Mouse (Mus musculus): ENCODE measurements at regions not wholly inside any gene's neighbourhood (a gene's known extent, or its start where the extent isn't known, plus 50 kb on each side); places are given as distances from the start of the nearest gene placed in this dataset.

DNA sequence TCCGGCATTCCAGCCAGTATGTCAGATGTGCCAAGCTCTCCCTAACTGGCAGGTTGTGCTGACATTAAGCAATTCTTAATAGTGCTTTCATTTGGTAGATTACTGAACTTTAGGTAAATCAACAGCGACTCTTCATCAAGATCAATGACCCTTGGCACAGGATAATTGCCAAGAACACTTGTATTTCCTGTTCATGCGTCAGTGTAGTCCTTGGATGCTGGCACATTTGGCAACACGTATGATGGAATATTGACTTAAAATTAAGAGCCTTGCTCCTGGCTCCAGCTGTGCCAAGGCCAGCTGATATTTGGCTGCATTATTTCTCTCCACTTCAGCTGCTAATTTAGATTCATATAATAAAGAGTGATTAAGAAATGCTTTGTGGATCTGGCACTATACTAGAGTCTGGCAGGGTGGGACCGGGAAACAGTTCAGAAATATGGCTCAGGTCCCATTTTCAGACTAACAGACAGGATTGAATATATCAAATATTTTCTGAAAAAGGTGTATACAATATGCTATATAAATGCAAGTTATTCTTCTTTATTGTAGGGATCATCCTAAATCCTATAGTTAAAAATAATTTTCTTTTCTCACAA lies 365.5 kb downstream of the Mllt3 start:
- H3K9ac ChIP-seq (ENCODE audit: insufficient read depth, low read depth, low read length, poor library complexity, severe bottlenecking): no peak overlapping the region
- DNase-seq (ENCODE audit: low read depth, low spot score): no peak
- H3K9me3 ChIP-seq (ENCODE audit: control insufficient read depth, insufficient read depth, low read depth, low read length): no peaks in the 10 kb centered on the region
- no peak overlapping the region for H3K27ac ChIP-seq (ENCODE audit: insufficient read depth, low read depth, low read length, poor library complexity, severe bottlenecking)
- H3K4me3 ChIP-seq (ENCODE audit: insufficient read depth in 1 of 2, low read depth in 1 of 2, low read length in 2 of 2, poor library complexity in 1 of 2, severe bottlenecking in 1 of 2): no peak overlapping the region
- in situ Hi-C loops (cut with MboI; ENCODE audit: low sequenced_read_pairs in 2 of 2, unreplicated experiment in 2 of 2): no loop called here
- TF ChIP-seq HCFC1 (IDR thresholded peaks at IDR 0.05; ENCODE audit: borderline replicate concordance, insufficient read depth, low read length): no peak
- no peak for TF ChIP-seq MAFK (IDR thresholded peaks at IDR 0.05; ENCODE audit: insufficient read depth, low read depth, low read length)
- TF ChIP-seq ZC3H11A (IDR thresholded peaks at IDR 0.05; ENCODE audit: borderline replicate concordance, low read depth, low read length): no peak
- TF ChIP-seq CHD2 (IDR thresholded peaks at IDR 0.05; ENCODE audit: low read depth, low read length): no peak
- TF ChIP-seq ZNF384 (IDR thresholded peaks at IDR 0.05; ENCODE audit: low read depth, low read length): no peak
- peaks cover 0 to 4% of the 10 kb centered on the region in 2 experiments; a peak in 2 of 4 replicates for H3K4me1 ChIP-seq (ENCODE audit: control insufficient read depth in 2 of 2, insufficient read depth in 2 of 2, low read length in 2 of 2, poor library complexity in 1 of 2)
- no peaks in the 10 kb centered on the region for H3K36me3 ChIP-seq (ENCODE audit: control insufficient read depth, insufficient read depth, low read length, poor library complexity, severe bottlenecking)

DNA sequence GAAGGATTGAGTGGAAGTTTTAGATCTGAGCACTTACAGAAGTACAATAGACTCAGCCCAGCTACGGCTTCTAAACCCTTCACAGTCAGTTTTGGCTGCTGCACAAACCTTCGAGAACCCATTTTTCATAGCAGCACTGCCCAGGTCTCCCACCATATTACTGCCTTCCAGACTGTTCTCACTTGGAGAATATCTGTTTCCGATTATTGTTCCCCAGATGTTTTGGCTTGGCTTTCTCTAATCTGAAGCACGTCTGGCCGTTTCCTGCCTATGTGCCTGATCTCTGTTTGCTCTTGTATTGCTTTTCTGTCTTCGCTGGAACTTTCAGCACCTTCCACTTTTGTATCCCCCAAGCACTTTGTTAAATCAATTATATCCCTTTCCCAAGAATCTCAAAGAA lies 368.0 kb downstream of the Mllt3 start:
- H3K9ac ChIP-seq (ENCODE audit: insufficient read depth, low read depth, low read length, poor library complexity, severe bottlenecking): no peak overlapping the region
- peaks cover 0 to 4% of the 10 kb centered on the region in 2 experiments; a peak in 2 of 4 replicates for H3K4me1 ChIP-seq (ENCODE audit: control insufficient read depth in 2 of 2, insufficient read depth in 2 of 2, low read length in 2 of 2, poor library complexity in 1 of 2)
- no peak overlapping the region for H3K4me3 ChIP-seq (ENCODE audit: insufficient read depth in 1 of 2, low read depth in 1 of 2, low read length in 2 of 2, poor library complexity in 1 of 2, severe bottlenecking in 1 of 2)
- H3K36me3 ChIP-seq (ENCODE audit: control insufficient read depth, insufficient read depth, low read length, poor library complexity, severe bottlenecking): no peaks in the 10 kb centered on the region
- H3K27ac ChIP-seq (ENCODE audit: insufficient read depth, low read depth, low read length, poor library complexity, severe bottlenecking): no peak overlapping the region
- no peak for TF ChIP-seq ZC3H11A (IDR thresholded peaks at IDR 0.05; ENCODE audit: borderline replicate concordance, low read depth, low read length)
- no peak for TF ChIP-seq ZNF384 (IDR thresholded peaks at IDR 0.05; ENCODE audit: low read depth, low read length)
- no peak for TF ChIP-seq HCFC1 (IDR thresholded peaks at IDR 0.05; ENCODE audit: borderline replicate concordance, insufficient read depth, low read length)
- no peak for TF ChIP-seq MAFK (IDR thresholded peaks at IDR 0.05; ENCODE audit: insufficient read depth, low read depth, low read length)
- no peak for TF ChIP-seq CHD2 (IDR thresholded peaks at IDR 0.05; ENCODE audit: low read depth, low read length)
- no peaks in the 10 kb centered on the region for H3K9me3 ChIP-seq (ENCODE audit: control insufficient read depth, insufficient read depth, low read depth, low read length)
- no peak for DNase-seq (ENCODE audit: low read depth, low spot score)
- in situ Hi-C loops (cut with MboI; ENCODE audit: low sequenced_read_pairs in 2 of 2, unreplicated experiment in 2 of 2): no loop called here

DNA sequence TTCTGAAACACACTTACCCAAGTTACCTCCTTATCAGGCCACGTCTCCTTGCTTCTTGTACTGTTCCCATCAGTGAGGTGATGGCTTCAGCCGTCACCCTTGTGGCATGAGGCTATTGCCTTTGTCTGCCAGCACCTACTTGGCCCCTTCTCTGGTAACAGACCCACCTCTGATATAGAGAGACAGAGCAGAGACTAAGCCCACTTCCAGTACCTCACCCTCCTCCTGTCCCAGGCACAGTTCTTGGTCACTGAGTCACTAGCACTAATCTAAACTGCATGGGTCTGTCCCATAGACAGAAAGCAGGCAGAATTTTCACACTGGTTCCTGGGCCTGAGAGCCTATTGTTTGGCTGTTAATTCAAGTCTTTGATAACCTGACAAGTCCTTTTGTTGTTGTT lies 370.3 kb downstream of the Mllt3 start:
- Histone ChIP-seq H3K36me3 (ENCODE audit: control insufficient read depth, insufficient read depth, low read length, poor library complexity, severe bottlenecking) (no peaks in the 10 kb centered on the region), H3K9me3 (ENCODE audit: control insufficient read depth, insufficient read depth, low read depth, low read length) (no peaks in the 10 kb centered on the region), H3K9ac (ENCODE audit: insufficient read depth, low read depth, low read length, poor library complexity, severe bottlenecking) (no peak overlapping the region), H3K27ac (ENCODE audit: insufficient read depth, low read depth, low read length, poor library complexity, severe bottlenecking) (no peak overlapping the region), H3K4me3 (ENCODE audit: insufficient read depth in 1 of 2, low read depth in 1 of 2, low read length in 2 of 2, poor library complexity in 1 of 2, severe bottlenecking in 1 of 2) (no peak overlapping the region), H3K4me1 (ENCODE audit: control insufficient read depth in 2 of 2, insufficient read depth in 2 of 2, low read length in 2 of 2, poor library complexity in 1 of 2) (peaks cover 0 to 2% of the 10 kb centered on the region in 2 experiments; a peak in 2 of 4 replicates)
- TF ChIP-seq HCFC1 (IDR thresholded peaks at IDR 0.05; ENCODE audit: borderline replicate concordance, insufficient read depth, low read length) (no peak), ZNF384 (IDR thresholded peaks at IDR 0.05; ENCODE audit: low read depth, low read length) (no peak), ZC3H11A (IDR thresholded peaks at IDR 0.05; ENCODE audit: borderline replicate concordance, low read depth, low read length) (no peak), CHD2 (IDR thresholded peaks at IDR 0.05; ENCODE audit: low read depth, low read length) (no peak), MAFK (IDR thresholded peaks at IDR 0.05; ENCODE audit: insufficient read depth, low read depth, low read length) (no peak)
- no peak for DNase-seq (ENCODE audit: low read depth, low spot score)
- in situ Hi-C loops (cut with MboI; ENCODE audit: low sequenced_read_pairs in 2 of 2, unreplicated experiment in 2 of 2): no loop called here

DNA sequence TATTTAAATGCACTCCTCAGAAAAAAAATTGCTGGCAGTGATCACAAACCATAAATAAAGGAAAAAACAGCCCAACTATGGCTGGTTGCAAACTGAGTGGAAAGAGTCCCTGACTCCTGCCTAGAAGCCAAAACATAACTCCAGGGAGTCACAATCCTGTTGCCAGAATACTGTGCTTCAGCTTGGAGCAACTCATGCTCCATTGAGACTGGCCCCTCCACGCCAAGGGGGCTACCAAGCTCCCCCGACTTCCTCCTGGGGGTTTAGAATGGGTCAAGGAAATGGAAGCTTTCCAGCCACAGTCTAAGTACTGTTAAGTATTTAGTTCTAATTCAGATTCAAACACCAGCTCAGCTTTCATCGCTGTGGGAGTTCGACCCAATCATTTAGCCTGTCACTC lies 374.8 kb downstream of the Mllt3 start:
- Histone ChIP-seq H3K27ac (ENCODE audit: insufficient read depth, low read depth, low read length, poor library complexity, severe bottlenecking) (no peak overlapping the region), H3K36me3 (ENCODE audit: control insufficient read depth, insufficient read depth, low read length, poor library complexity, severe bottlenecking) (no peaks in the 10 kb centered on the region), H3K9ac (ENCODE audit: insufficient read depth, low read depth, low read length, poor library complexity, severe bottlenecking) (no peak overlapping the region), H3K4me3 (ENCODE audit: insufficient read depth in 1 of 2, low read depth in 1 of 2, low read length in 2 of 2, poor library complexity in 1 of 2, severe bottlenecking in 1 of 2) (no peak overlapping the region), H3K9me3 (ENCODE audit: control insufficient read depth, insufficient read depth, low read depth, low read length) (no peaks in the 10 kb centered on the region), H3K4me1 (ENCODE audit: control insufficient read depth in 2 of 2, insufficient read depth in 2 of 2, low read length in 2 of 2, poor library complexity in 1 of 2) (peaks cover 0 to 5% of the 10 kb centered on the region in 2 experiments; a peak in 2 of 4 replicates)
- TF ChIP-seq CHD2 (IDR thresholded peaks at IDR 0.05; ENCODE audit: low read depth, low read length): no peak
- TF ChIP-seq HCFC1 (IDR thresholded peaks at IDR 0.05; ENCODE audit: borderline replicate concordance, insufficient read depth, low read length): no peak
- no peak for TF ChIP-seq ZNF384 (IDR thresholded peaks at IDR 0.05; ENCODE audit: low read depth, low read length)
- TF ChIP-seq MAFK (IDR thresholded peaks at IDR 0.05; ENCODE audit: insufficient read depth, low read depth, low read length): no peak
- TF ChIP-seq ZC3H11A (IDR thresholded peaks at IDR 0.05; ENCODE audit: borderline replicate concordance, low read depth, low read length): no peak
- in situ Hi-C loops (cut with MboI; ENCODE audit: low sequenced_read_pairs in 2 of 2, unreplicated experiment in 2 of 2): no loop called here
- no peak for DNase-seq (ENCODE audit: low read depth, low spot score)
